Mouse (Mus musculus) embryonic facial prominence, embryonic 11.5 days (tissue): ENCODE measurements around the gene Stt3a. TPM values are rescaled to one million over a fixed set of nuclear protein-coding genes. Genes with fewer than 3 reads are reported as not detected.

Experiments used
- ATAC-seq: fragments of 200-750 bp; cut with Nextera tagmentation; replicated peaks from 2 replicates; pipeline ENCODE4 v1.8.0; 2017; ENCODE audit warnings: low read depth; ENCODE audit not compliant: insufficient number of reproducible peaks, low FRiP score, low TSS enrichment
- DNase-seq: peaks from one replicate; pipeline ENCODE4 v3.0.0-alpha.2; 2015; ENCODE audit warnings: low spot score
- H3K27ac ChIP-seq: fragments of 300-500 bp; sonication (generic); replicated peaks from 2 replicates; pipeline ENCODE4 v1.5.1; 2014; ENCODE audit warnings: mild to moderate bottlenecking, low read depth, low read length, control low read depth
- H3K27me3 ChIP-seq: fragments of 300-500 bp; sonication (generic); 2 replicates; pipeline ENCODE4 v1.6.1; 2014; ENCODE audit warnings: mild to moderate bottlenecking, low read length, moderate library complexity, mixed read lengths; ENCODE audit not compliant: control insufficient read depth, insufficient read depth
- H3K36me3 ChIP-seq: fragments of 300-500 bp; sonication (generic); replicated peaks from 2 replicates; pipeline ENCODE4 v1.6.1; 2014; ENCODE audit warnings: low read depth, mild to moderate bottlenecking, low read length, moderate library complexity, mixed read lengths; ENCODE audit not compliant: control insufficient read depth, insufficient read depth
- H3K4me1 ChIP-seq: fragments of 300-500 bp; sonication (generic); 2 replicates; pipeline ENCODE4 v1.6.1; 2014; ENCODE audit warnings: low read length, mixed read lengths; ENCODE audit not compliant: control insufficient read depth, insufficient read depth
- H3K4me2 ChIP-seq: fragments of 300-500 bp; sonication (generic); 2 replicates; pipeline ENCODE4 v1.6.1; 2014; ENCODE audit warnings: low read depth, mild to moderate bottlenecking, control low read depth, low read length, moderate library complexity
- H3K4me3 ChIP-seq: fragments of 300-500 bp; sonication (generic); 2 replicates; pipeline ENCODE4 v1.5.1; 2014; ENCODE audit warnings: low read depth, low read length, control low read depth
- H3K9ac ChIP-seq: fragments of 300-500 bp; sonication (generic); replicated peaks from 2 replicates; pipeline ENCODE4 v1.6.1; 2014; ENCODE audit warnings: mild to moderate bottlenecking, control low read depth, low read length
- H3K9me3 ChIP-seq: fragments of 300-500 bp; sonication (generic); replicated peaks from 2 replicates; pipeline ENCODE4 v1.6.1; 2016; ENCODE audit warnings: mild to moderate bottlenecking, low read length, inconsistent platforms, mixed read lengths; ENCODE audit not compliant: control insufficient read depth
- WGBS: fragments of 180-500 bp; shearing (Covaris S2); extraction: QIAGEN DNeasy Blood & Tissue Kit; methylation state at CpG from one replicate; pipeline ENCODE4 v1.1.7; 2014; 5-methylcytosine and 5-hydroxymethylcytosine counted together
- polyA plus RNA-seq: library from polyadenylated mRNA; unstranded; fragments of >200 nt; fragmentation: Nextera tagmentation; extraction: Ambion mirVana; gene quantifications from 2 replicates; pipeline ENCODE4 v1.2.1, GENCODE M21; 2014

Stt3a gene
- polyA plus RNA-seq, 1 experiment from 2014 or later: 212 TPM

GRCm38 (mm10) chr9:36694276-36694675, 73.2 kb downstream of the Stt3a start:
- 91% methylated on average over 10 of the region's 10 CpGs for WGBS
- Histone ChIP-seq H3K4me3 (no peak overlapping the region), H3K4me1 (no peaks in the 10 kb centered on the region), H3K36me3 (no peaks in the 10 kb centered on the region), H3K27me3 (no peaks in the 10 kb centered on the region), H3K4me2 (no peak overlapping the region), H3K27ac (no peak overlapping the region), H3K9me3 (no peaks in the 10 kb centered on the region), H3K9ac (no peak overlapping the region)
- ATAC-seq (no peak), DNase-seq (no peak)

- Histone ChIP-seq H3K27ac (no peak within 1 kb of the TSS), H3K4me3 (no peak within 1 kb of the TSS), H3K4me2 (no peak within 1 kb of the TSS), H3K4me1 (no peaks in the 10 kb centered on the region), H3K9me3 (no peaks in the 10 kb centered on the region), H3K36me3 (no peaks in the 10 kb centered on the region), H3K9ac (no peak within 1 kb of the TSS), H3K27me3 (no peaks in the 10 kb centered on the region)
- ATAC-seq (no peak), DNase-seq (no peak)
- 62% methylated on average over 1 of the region's 1 CpGs for WGBS
Measured at GRCm38 (mm10) chr9:36692920-36693319, 74.6 kb downstream of the Stt3a start, which contains the start of gene Acrv1. Gene Acrv1, plus strand, starts transcription at chr9:36693220.

DNA sequence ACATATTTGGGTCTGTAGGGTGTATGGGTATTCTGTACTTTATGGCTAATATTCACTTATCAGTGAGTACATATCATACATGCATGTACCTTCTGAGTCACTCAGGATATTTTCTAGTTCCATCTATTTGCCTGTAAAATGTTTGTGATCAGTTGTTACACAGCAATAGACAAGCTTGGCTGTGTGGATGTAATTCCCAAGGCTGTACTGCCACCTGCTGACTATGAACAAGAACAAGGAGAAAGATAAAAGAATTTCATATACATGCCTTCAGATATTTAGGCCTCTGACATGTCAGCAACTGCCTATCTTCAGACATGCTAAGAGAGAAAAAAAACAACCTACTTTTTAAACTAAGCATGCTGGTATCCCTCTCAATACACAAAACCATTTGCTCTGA, 80.2 kb downstream of the Stt3a start:
- Histone ChIP-seq H3K36me3 (no peaks in the 10 kb centered on the region), H3K4me3 (no peak overlapping the region), H3K4me1 (no peaks in the 10 kb centered on the region), H3K9me3 (no peaks in the 10 kb centered on the region), H3K27me3 (no peaks in the 10 kb centered on the region), H3K27ac (no peak overlapping the region), H3K4me2 (no peak overlapping the region), H3K9ac (no peak overlapping the region)
- DNase-seq: peak; percentile 2
- no peak for ATAC-seq

GRCm38 (mm10) chr9:36681424-36681823, 86.1 kb downstream of the Stt3a start:
- Histone ChIP-seq H3K9ac (no peak overlapping the region), H3K27me3 (no peaks in the 10 kb centered on the region), H3K4me1 (no peaks in the 10 kb centered on the region), H3K4me3 (no peak overlapping the region), H3K36me3 (no peaks in the 10 kb centered on the region), H3K9me3 (no peaks in the 10 kb centered on the region), H3K4me2 (no peak overlapping the region), H3K27ac (no peak overlapping the region)
- WGBS: 76% methylated on average over 2 of the region's 2 CpGs
- DNase-seq: no peak
- no peak for ATAC-seq

Other genes with a start within 250 kb of the Stt3a start
- gene Gm5615, start 225.7 kb downstream of the Stt3a start, polyA plus RNA-seq: not detected in 2 replicates
- gene Gm17689, start 185.0 kb downstream of the Stt3a start, polyA plus RNA-seq: not detected in 2 replicates
- not detected in 2 replicates for gene A630095E13Rik, start 124.3 kb downstream of the Stt3a start, polyA plus RNA-seq
- gene Acrv1, start 74.5 kb downstream of the Stt3a start, polyA plus RNA-seq: not detected in 2 replicates
- gene Chek1, start 40.6 kb downstream of the Stt3a start, polyA plus RNA-seq: 65.9 and 68.6 TPM in 2 replicates
- 71.0 and 73.6 TPM in 2 replicates for gene Ei24, start 29.7 kb upstream of the Stt3a start, polyA plus RNA-seq
- gene Fez1, start 54.2 kb upstream of the Stt3a start, polyA plus RNA-seq: 107 and 110 TPM in 2 replicates